Mouse (Mus musculus): ENCODE data around the gene Spag6. TPM values are rescaled to one million over a fixed set of nuclear protein-coding genes. Genes with fewer than 3 reads are reported as not detected.

Spag6 gene
- polyA plus RNA-seq, 1 experiment = 108 TPM

- Histone ChIP-seq H3K36me3 (ENCODE audit: control insufficient read depth, insufficient read depth, low read length) (no peaks in the 10 kb centered on the region), H3K27ac (ENCODE audit: control insufficient read depth, insufficient read depth, low read depth, low read length) (peak overlapping the region; percentile 85), H3K4me1 (ENCODE audit: control insufficient read depth, insufficient read depth, low read length) (peaks cover 13% of the 10 kb centered on the region), H3K27me3 (ENCODE audit: control insufficient read depth, insufficient read depth, low read length) (no peaks in the 10 kb centered on the region), H3K4me3 (ENCODE audit: control insufficient read depth, low read depth, low read length) (peak overlapping the region; percentile 91)
- TF ChIP-seq POLR2A (IDR thresholded peaks at IDR 0.05; ENCODE audit: control insufficient read depth, low read depth, low read length) = no peak
- TF ChIP-seq CTCF (IDR thresholded peaks at IDR 0.05; ENCODE audit: control insufficient read depth, insufficient read depth, insufficient replicate concordance, low read depth, low read length) = no peak
These were observed 5.5 kb upstream of the Spag6 start for GRCm38 (mm10) chr2:18688286-18688685.

- Histone ChIP-seq H3K27me3 (ENCODE audit: control insufficient read depth, insufficient read depth, low read length) (no peaks in the 10 kb centered on the region), H3K4me1 (ENCODE audit: control insufficient read depth, insufficient read depth, low read length) (peaks cover 13% of the 10 kb centered on the region), H3K27ac (ENCODE audit: control insufficient read depth, insufficient read depth, low read depth, low read length) (peak overlapping the region; percentile 85), H3K4me3 (ENCODE audit: control insufficient read depth, low read depth, low read length) (peak overlapping the region; percentile 91), H3K36me3 (ENCODE audit: control insufficient read depth, insufficient read depth, low read length) (no peaks in the 10 kb centered on the region)
- TF ChIP-seq CTCF (IDR thresholded peaks at IDR 0.05; ENCODE audit: control insufficient read depth, insufficient read depth, insufficient replicate concordance, low read depth, low read length) (no peak), POLR2A (IDR thresholded peaks at IDR 0.05; ENCODE audit: control insufficient read depth, low read depth, low read length) (no peak; the same call in 1 of the 2 replicates)
These were observed 5.1 kb upstream of the Spag6 start for GRCm38 (mm10) chr2:18688708-18689063.

GRCm38 (mm10) chr2:18689064-18689921 is 4.5 kb upstream of the Spag6 start:
- Histone ChIP-seq H3K27me3 (ENCODE audit: control insufficient read depth, insufficient read depth, low read length) (no peaks in the 10 kb centered on the region), H3K4me1 (ENCODE audit: control insufficient read depth, insufficient read depth, low read length) (peaks cover 13% of the 10 kb centered on the region), H3K4me3 (ENCODE audit: control insufficient read depth, low read depth, low read length) (peak overlapping the region; percentile 91), H3K36me3 (ENCODE audit: control insufficient read depth, insufficient read depth, low read length) (no peaks in the 10 kb centered on the region), H3K27ac (ENCODE audit: control insufficient read depth, insufficient read depth, low read depth, low read length) (peak overlapping the region; percentile 85)
- TF ChIP-seq CTCF (IDR thresholded peaks at IDR 0.05; ENCODE audit: control insufficient read depth, insufficient read depth, insufficient replicate concordance, low read depth, low read length) (no peak), POLR2A (IDR thresholded peaks at IDR 0.05; ENCODE audit: control insufficient read depth, low read depth, low read length) (no peak; the same call in none of the 2 replicates)

- Histone ChIP-seq H3K4me3 (ENCODE audit: control insufficient read depth, low read depth, low read length) (peak overlapping the region; percentile 91), H3K27ac (ENCODE audit: control insufficient read depth, insufficient read depth, low read depth, low read length) (peak overlapping the region; percentile 67), H3K27me3 (ENCODE audit: control insufficient read depth, insufficient read depth, low read length) (no peaks in the 10 kb centered on the region), H3K36me3 (ENCODE audit: control insufficient read depth, insufficient read depth, low read length) (no peaks in the 10 kb centered on the region), H3K4me1 (ENCODE audit: control insufficient read depth, insufficient read depth, low read length) (peaks cover 13% of the 10 kb centered on the region)
- TF ChIP-seq CTCF (IDR thresholded peaks at IDR 0.05; ENCODE audit: control insufficient read depth, insufficient read depth, insufficient replicate concordance, low read depth, low read length) (no peak), POLR2A (IDR thresholded peaks at IDR 0.05; ENCODE audit: control insufficient read depth, low read depth, low read length) (peak; percentile 25)
These were observed 3.7 kb upstream of the Spag6 start for GRCm38 (mm10) chr2:18690055-18690691.

- H3K27me3 ChIP-seq (ENCODE audit: control insufficient read depth, insufficient read depth, low read length) = no peaks in the 10 kb centered on the region
- peak overlapping the region; percentile 91 for H3K4me3 ChIP-seq (ENCODE audit: control insufficient read depth, low read depth, low read length)
- TF ChIP-seq POLR2A (IDR thresholded peaks at IDR 0.05; ENCODE audit: control insufficient read depth, low read depth, low read length) (no peak), CTCF (IDR thresholded peaks at IDR 0.05; ENCODE audit: control insufficient read depth, insufficient read depth, insufficient replicate concordance, low read depth, low read length) (no peak)
- no peaks in the 10 kb centered on the region for H3K36me3 ChIP-seq (ENCODE audit: control insufficient read depth, insufficient read depth, low read length)
- H3K27ac ChIP-seq (ENCODE audit: control insufficient read depth, insufficient read depth, low read depth, low read length) = peak overlapping the region; percentile 65; the same call in 1 of the 2 replicates
- H3K4me1 ChIP-seq (ENCODE audit: control insufficient read depth, insufficient read depth, low read length) = peaks cover 13% of the 10 kb centered on the region
These were observed 3.1 kb upstream of the Spag6 start for GRCm38 (mm10) chr2:18690756-18691155.

GRCm38 (mm10) chr2:18692031-18692430 is 1.8 kb upstream of the Spag6 start:
- no peaks in the 10 kb centered on the region for H3K36me3 ChIP-seq (ENCODE audit: control insufficient read depth, insufficient read depth, low read length)
- no peaks in the 10 kb centered on the region for H3K27me3 ChIP-seq (ENCODE audit: control insufficient read depth, insufficient read depth, low read length)
- peaks cover 13% of the 10 kb centered on the region for H3K4me1 ChIP-seq (ENCODE audit: control insufficient read depth, insufficient read depth, low read length)
- H3K27ac ChIP-seq (ENCODE audit: control insufficient read depth, insufficient read depth, low read depth, low read length) = no peak overlapping the region
- no peak overlapping the region for H3K4me3 ChIP-seq (ENCODE audit: control insufficient read depth, low read depth, low read length)
- TF ChIP-seq CTCF (IDR thresholded peaks at IDR 0.05; ENCODE audit: control insufficient read depth, insufficient read depth, insufficient replicate concordance, low read depth, low read length) = no peak
- no peak for TF ChIP-seq POLR2A (IDR thresholded peaks at IDR 0.05; ENCODE audit: control insufficient read depth, low read depth, low read length)

- H3K4me3 ChIP-seq (ENCODE audit: control insufficient read depth, low read depth, low read length) = no peak overlapping the region
- H3K27ac ChIP-seq (ENCODE audit: control insufficient read depth, insufficient read depth, low read depth, low read length) = no peak overlapping the region
- H3K27me3 ChIP-seq (ENCODE audit: control insufficient read depth, insufficient read depth, low read length) = no peaks in the 10 kb centered on the region
- TF ChIP-seq POLR2A (IDR thresholded peaks at IDR 0.05; ENCODE audit: control insufficient read depth, low read depth, low read length) = no peak
- no peak for TF ChIP-seq CTCF (IDR thresholded peaks at IDR 0.05; ENCODE audit: control insufficient read depth, insufficient read depth, insufficient replicate concordance, low read depth, low read length)
- H3K4me1 ChIP-seq (ENCODE audit: control insufficient read depth, insufficient read depth, low read length) = peaks cover 13% of the 10 kb centered on the region
- H3K36me3 ChIP-seq (ENCODE audit: control insufficient read depth, insufficient read depth, low read length) = no peaks in the 10 kb centered on the region
These were observed 1.3 kb upstream of the Spag6 start for GRCm38 (mm10) chr2:18692548-18692947.

Data from testis, adult 2 months (tissue).